Mouse (Mus musculus) lung, embryonic 16.5 days (tissue): ENCODE measurements around the gene Ppp1r17. TPM values are rescaled to one million over a fixed set of nuclear protein-coding genes. Genes with fewer than 3 reads are reported as not detected.

Source experiments
- ATAC-seq: fragments of 200-750 bp; cut with Nextera tagmentation; 2 replicates; pipeline ENCODE4 v1.8.0; 2017; ENCODE audit warnings: low read depth, mild to moderate bottlenecking, moderate library complexity
- H3K27ac ChIP-seq: fragments of 300-500 bp; sonication (generic); 2 replicates; pipeline ENCODE4 v1.5.1; 2014; ENCODE audit warnings: mild to moderate bottlenecking, control low read depth, low read length
- H3K27me3 ChIP-seq: fragments of 300-500 bp; sonication (generic); 2 replicates; pipeline ENCODE4 v1.6.1; 2014; ENCODE audit warnings: low read depth, low read length, mixed read lengths; ENCODE audit not compliant: control insufficient read depth, insufficient read depth
- H3K36me3 ChIP-seq: fragments of 300-500 bp; sonication (generic); 2 replicates; pipeline ENCODE4 v1.6.1; 2014; ENCODE audit warnings: low read length; ENCODE audit not compliant: control insufficient read depth, insufficient read depth
- H3K4me1 ChIP-seq: fragments of 300-500 bp; sonication (generic); replicated peaks from 2 replicates; pipeline ENCODE4 v1.6.1; 2014; ENCODE audit warnings: low read length, mixed read lengths; ENCODE audit not compliant: control insufficient read depth, insufficient read depth
- H3K4me2 ChIP-seq: fragments of 300-500 bp; sonication (generic); 2 replicates; pipeline ENCODE4 v1.6.1; 2014; ENCODE audit warnings: low read depth, low read length, control low read depth
- H3K4me3 ChIP-seq: fragments of 300-500 bp; sonication (generic); 2 replicates; pipeline ENCODE4 v1.5.1; 2014; ENCODE audit warnings: mild to moderate bottlenecking, low read length, control low read depth
- H3K9ac ChIP-seq: fragments of 300-500 bp; sonication (generic); 2 replicates; pipeline ENCODE4 v1.6.1; 2014; ENCODE audit warnings: low read length, control low read depth
- H3K9me3 ChIP-seq: fragments of 300-500 bp; sonication (generic); 2 replicates; pipeline ENCODE4 v1.6.1; 2016; ENCODE audit warnings: low read length; ENCODE audit not compliant: control insufficient read depth
- WGBS: fragments of 180-500 bp; shearing (Covaris S2); extraction: QIAGEN DNeasy Blood & Tissue Kit; methylation state at CpG from one replicate; pipeline ENCODE4 v1.1.7; 2014; 5-methylcytosine and 5-hydroxymethylcytosine counted together
- polyA plus RNA-seq: library from polyadenylated mRNA; unstranded; fragments of >200 nt; fragmentation: Nextera tagmentation; extraction: Ambion mirVana; gene quantifications from 2 replicates; pipeline ENCODE4 v1.2.1, GENCODE M21; 2015

The Ppp1r17 gene
- polyA plus RNA-seq, result 0.46 and 0.47 TPM in 2 replicates

GRCm38 (mm10) chr6:56017291-56017994, at the start of gene Ppp1r17:
Gene Ppp1r17 (plus strand): TSS chr6:56017497.
- H3K36me3 ChIP-seq, result no peaks in the 10 kb centered on the region
- no peak within 1 kb of the TSS for H3K9ac ChIP-seq
- no peak within 1 kb of the TSS for H3K4me2 ChIP-seq
- no peaks in the 10 kb centered on the region for H3K27me3 ChIP-seq
- no peak within 1 kb of the TSS for H3K4me3 ChIP-seq
- H3K27ac ChIP-seq, result no peak within 1 kb of the TSS
- no peaks in the 10 kb centered on the region for H3K9me3 ChIP-seq
- 65% methylated on average over 16 of the region's 16 CpGs for WGBS
- no peaks in the 10 kb centered on the region for H3K4me1 ChIP-seq
- ATAC-seq, result no peak

GRCm38 (mm10) chr6:55972998-55973397, 44.3 kb upstream of the Ppp1r17 start:
- no peaks in the 10 kb centered on the region for H3K36me3 ChIP-seq
- ATAC-seq, result no peak
- no peak overlapping the region for H3K27ac ChIP-seq
- no peak overlapping the region for H3K9ac ChIP-seq
- no peaks in the 10 kb centered on the region for H3K9me3 ChIP-seq
- H3K4me1 ChIP-seq, result no peaks in the 10 kb centered on the region
- H3K4me3 ChIP-seq, result no peak overlapping the region
- H3K4me2 ChIP-seq, result no peak overlapping the region
- H3K27me3 ChIP-seq, result no peaks in the 10 kb centered on the region

- no peak overlapping the region for H3K9ac ChIP-seq
- H3K36me3 ChIP-seq, result no peaks in the 10 kb centered on the region
- no peaks in the 10 kb centered on the region for H3K4me1 ChIP-seq
- 71% methylated on average over 2 of the region's 2 CpGs for whole genome bisulfite sequencing
- H3K4me2 ChIP-seq, result no peak overlapping the region
- no peak overlapping the region for H3K27ac ChIP-seq
- H3K9me3 ChIP-seq, result no peaks in the 10 kb centered on the region
- no peak overlapping the region for H3K4me3 ChIP-seq
- no peak for ATAC-seq
- H3K27me3 ChIP-seq, result no peaks in the 10 kb centered on the region
Measured at GRCm38 (mm10) chr6:55979766-55980165, 37.5 kb upstream of the Ppp1r17 start.

GRCm38 (mm10) chr6:56008711-56009110, 8.6 kb upstream of the Ppp1r17 start:
- ATAC-seq, result no peak
- Histone ChIP-seq H3K9ac (no peak overlapping the region), H3K9me3 (no peaks in the 10 kb centered on the region), H3K4me3 (no peak overlapping the region), H3K27me3 (no peaks in the 10 kb centered on the region), H3K36me3 (no peaks in the 10 kb centered on the region), H3K4me2 (no peak overlapping the region), H3K27ac (no peak overlapping the region), H3K4me1 (no peaks in the 10 kb centered on the region)
- 80% methylated on average over 4 of the region's 4 CpGs for WGBS

- Histone ChIP-seq H3K27me3 (no peaks in the 10 kb centered on the region), H3K27ac (no peak overlapping the region), H3K36me3 (no peaks in the 10 kb centered on the region), H3K4me2 (no peak overlapping the region), H3K9ac (no peak overlapping the region), H3K9me3 (no peaks in the 10 kb centered on the region), H3K4me3 (no peak overlapping the region), H3K4me1 (no peaks in the 10 kb centered on the region)
- ATAC-seq, result no peak
- WGBS, result 66% methylated on average over 5 of the region's 5 CpGs
Measured at GRCm38 (mm10) chr6:56012384-56012783, 4.9 kb upstream of the Ppp1r17 start.

- WGBS, result 13% methylated on average over 2 of the region's 2 CpGs
- no peaks in the 10 kb centered on the region for H3K4me1 ChIP-seq
- no peak for ATAC-seq
- no peaks in the 10 kb centered on the region for H3K36me3 ChIP-seq
- H3K27me3 ChIP-seq, result no peaks in the 10 kb centered on the region
- H3K4me2 ChIP-seq, result no peak overlapping the region
- H3K9ac ChIP-seq, result no peak overlapping the region
- no peaks in the 10 kb centered on the region for H3K9me3 ChIP-seq
- H3K4me3 ChIP-seq, result no peak overlapping the region
- no peak overlapping the region for H3K27ac ChIP-seq
Measured at GRCm38 (mm10) chr6:56019632-56020031, 2.3 kb downstream of the Ppp1r17 start.

- Histone ChIP-seq H3K4me2 (no peak overlapping the region), H3K27me3 (no peaks in the 10 kb centered on the region), H3K36me3 (no peaks in the 10 kb centered on the region), H3K9me3 (no peaks in the 10 kb centered on the region), H3K4me3 (no peak overlapping the region), H3K27ac (no peak overlapping the region), H3K4me1 (no peaks in the 10 kb centered on the region), H3K9ac (no peak overlapping the region)
- no peak for ATAC-seq
- 53% methylated on average over 2 of the region's 2 CpGs for WGBS
Measured at GRCm38 (mm10) chr6:56025533-56025932, 8.2 kb downstream of the Ppp1r17 start.

GRCm38 (mm10) chr6:56027318-56027717, 10.0 kb downstream of the Ppp1r17 start:
- ATAC-seq, result no peak
- WGBS, result 59% methylated on average over 6 of the region's 6 CpGs
- no peaks in the 10 kb centered on the region for H3K36me3 ChIP-seq
- no peaks in the 10 kb centered on the region for H3K9me3 ChIP-seq
- H3K4me3 ChIP-seq, result no peak overlapping the region
- H3K4me2 ChIP-seq, result no peak overlapping the region
- H3K4me1 ChIP-seq, result no peaks in the 10 kb centered on the region
- H3K27ac ChIP-seq, result no peak overlapping the region
- no peak overlapping the region for H3K9ac ChIP-seq
- no peaks in the 10 kb centered on the region for H3K27me3 ChIP-seq

- no peak overlapping the region for H3K4me3 ChIP-seq
- ATAC-seq, result no peak
- 73% methylated on average over 5 of the region's 5 CpGs for WGBS
Measured at GRCm38 (mm10) chr6:56027966-56028365, 10.7 kb downstream of the Ppp1r17 start.

GRCm38 (mm10) chr6:56029986-56030385, 12.7 kb downstream of the Ppp1r17 start:
- H3K36me3 ChIP-seq, result no peaks in the 10 kb centered on the region
- H3K4me3 ChIP-seq, result no peak overlapping the region
- ATAC-seq, result no peak
- no peaks in the 10 kb centered on the region for H3K9me3 ChIP-seq
- no peaks in the 10 kb centered on the region for H3K27me3 ChIP-seq
- H3K4me2 ChIP-seq, result no peak overlapping the region
- no peak overlapping the region for H3K27ac ChIP-seq
- no peaks in the 10 kb centered on the region for H3K4me1 ChIP-seq
- WGBS, result 56% methylated on average over 5 of the region's 5 CpGs
- no peak overlapping the region for H3K9ac ChIP-seq

More at GRCm38 (mm10) chr6:56027966-56028365, 10.7 kb downstream of the Ppp1r17 start:
- Histone ChIP-seq H3K27me3 (no peaks in the 10 kb centered on the region), H3K36me3 (no peaks in the 10 kb centered on the region), H3K27ac (no peak overlapping the region), H3K4me1 (no peaks in the 10 kb centered on the region), H3K4me2 (no peak overlapping the region), H3K9ac (no peak overlapping the region), H3K9me3 (no peaks in the 10 kb centered on the region)
